Mouse (Mus musculus) lung, embryonic 15.5 days (tissue): Measurements from ENCODE around the gene Nhlrc4. TPM values are rescaled to one million over a fixed set of nuclear protein-coding genes. Genes with fewer than 3 reads are reported as not detected.

Experiments used
- ATAC-seq: fragments of 200-750 bp; cut with Nextera tagmentation; 2 replicates; pipeline ENCODE4 v1.8.0; 2017; ENCODE audit warnings: moderate number of reproducible peaks, borderline replicate concordance; ENCODE audit not compliant: low FRiP score, low TSS enrichment; ENCODE audit errors: extremely low read depth
- H3K27ac ChIP-seq: fragments of 300-500 bp; sonication (generic); 2 replicates; pipeline ENCODE4 v1.5.1; 2015; ENCODE audit warnings: moderate library complexity, mild to moderate bottlenecking, inconsistent platforms
- H3K27me3 ChIP-seq: fragments of 300-500 bp; sonication (generic); 2 replicates; pipeline ENCODE4 v1.6.1; 2015; ENCODE audit warnings: inconsistent platforms
- H3K36me3 ChIP-seq: fragments of 300-500 bp; sonication (generic); 2 replicates; pipeline ENCODE4 v1.6.1; 2015; ENCODE audit warnings: inconsistent platforms
- H3K4me1 ChIP-seq: fragments of 300-500 bp; sonication (generic); 2 replicates; pipeline ENCODE4 v1.6.1; 2015; ENCODE audit warnings: inconsistent platforms
- H3K4me2 ChIP-seq: fragments of 300-500 bp; sonication (generic); 2 replicates; pipeline ENCODE4 v1.6.1; 2015; ENCODE audit warnings: inconsistent platforms, mild to moderate bottlenecking, moderate library complexity
- H3K4me3 ChIP-seq: fragments of 300-500 bp; sonication (generic); 2 replicates; pipeline ENCODE4 v1.5.1; 2015; ENCODE audit warnings: mild to moderate bottlenecking, inconsistent platforms
- H3K9ac ChIP-seq: fragments of 300-500 bp; sonication (generic); 2 replicates; pipeline ENCODE4 v1.6.1; 2015; ENCODE audit warnings: inconsistent platforms
- H3K9me3 ChIP-seq: fragments of 300-500 bp; sonication (generic); 2 replicates; pipeline ENCODE4 v1.6.1; 2016; ENCODE audit warnings: inconsistent platforms
- WGBS: fragments of 180-500 bp; shearing (Covaris S2); methylation state at CpG from one replicate; pipeline ENCODE4 v1.1.7; 2015; 5-methylcytosine and 5-hydroxymethylcytosine counted together
- polyA plus RNA-seq: library from polyadenylated mRNA; unstranded; fragments of >200 nt; fragmentation: Nextera tagmentation; extraction: Ambion mirVana; gene quantifications from 2 replicates; pipeline ENCODE4 v1.2.1, GENCODE M21; 2015

Gene Nhlrc4
- polyA plus RNA-seq, 1 experiment from 2014 or later: 0.51 TPM

GRCm38 (mm10) chr17:25945517-25946155 lies 875 bp upstream of the Nhlrc4 start:
- Histone ChIP-seq H3K27me3 (peaks cover 11% of the 10 kb centered on the region), H3K27ac (no peak overlapping the region), H3K9me3 (no peaks in the 10 kb centered on the region), H3K36me3 (no peaks in the 10 kb centered on the region), H3K9ac (no peak overlapping the region), H3K4me3 (no peak overlapping the region), H3K4me2 (no peak overlapping the region), H3K4me1 (peaks cover 11% of the 10 kb centered on the region)
- ATAC-seq: no peak
- 65% methylated on average over 9 of the region's 9 CpGs for WGBS

GRCm38 (mm10) chr17:25943769-25944168 lies 992 bp downstream of the Nhlrc4 start:
- Histone ChIP-seq H3K4me2 (no peak overlapping the region), H3K4me3 (no peak overlapping the region), H3K27me3 (no peaks in the 10 kb centered on the region), H3K27ac (no peak overlapping the region), H3K4me1 (peaks cover 12% of the 10 kb centered on the region), H3K9me3 (no peaks in the 10 kb centered on the region), H3K36me3 (no peaks in the 10 kb centered on the region; the same call in 1 of the 2 replicates), H3K9ac (no peak overlapping the region)
- 60% methylated on average over 9 of the region's 9 CpGs for WGBS
- ATAC-seq: no peak

GRCm38 (mm10) chr17:25943221-25943620 lies 1.5 kb downstream of the Nhlrc4 start:
- 81% methylated on average over 3 of the region's 3 CpGs for WGBS
- no peak overlapping the region for H3K27ac ChIP-seq

GRCm38 (mm10) chr17:25942597-25943151 lies 2.1 kb downstream of the Nhlrc4 start:
- Histone ChIP-seq H3K27me3 (no peaks in the 10 kb centered on the region), H3K9ac (no peak overlapping the region), H3K36me3 (no peaks in the 10 kb centered on the region; the same call in 1 of the 2 replicates), H3K4me3 (peak overlapping the region; percentile 97; the same call in 1 of the 2 replicates), H3K4me1 (peaks cover 12% of the 10 kb centered on the region), H3K27ac (0 out of 2 replicates have a peak overlapping the region, but pooled peaks have one; percentile 90), H3K9me3 (no peaks in the 10 kb centered on the region), H3K4me2 (peak overlapping the region; percentile 74; the same call in 1 of the 2 replicates)
- ATAC-seq: no peak
- 77% methylated on average over 2 of the region's 2 CpGs for WGBS

More at GRCm38 (mm10) chr17:25943221-25943620, 1.5 kb downstream of the Nhlrc4 start:
- no peak overlapping the region for H3K9ac ChIP-seq
- H3K27me3 ChIP-seq: no peaks in the 10 kb centered on the region
- no peak overlapping the region for H3K4me2 ChIP-seq
- ATAC-seq: no peak
- no peak overlapping the region for H3K4me3 ChIP-seq
- peaks cover 12% of the 10 kb centered on the region for H3K4me1 ChIP-seq
- no peaks in the 10 kb centered on the region for H3K9me3 ChIP-seq
- H3K36me3 ChIP-seq: no peaks in the 10 kb centered on the region; the same call in 1 of the 2 replicates

GRCm38 (mm10) chr17:25941511-25942241 lies 3.1 kb downstream of the Nhlrc4 start:
- ATAC-seq: peak; percentile 43; the same call in 1 of the 2 replicates
- Histone ChIP-seq H3K4me2 (peak overlapping the region; percentile 74), H3K27ac (peak overlapping the region; percentile 90), H3K4me3 (peak overlapping the region; percentile 97), H3K9ac (peak overlapping the region; percentile 99), H3K9me3 (no peaks in the 10 kb centered on the region), H3K36me3 (peaks cover 5% of the 10 kb centered on the region), H3K27me3 (no peaks in the 10 kb centered on the region), H3K4me1 (peaks cover 12% of the 10 kb centered on the region)
- WGBS: 3% methylated on average over 54 of the region's 54 CpGs

- Histone ChIP-seq H3K27ac (no peak overlapping the region), H3K9me3 (no peaks in the 10 kb centered on the region), H3K27me3 (no peaks in the 10 kb centered on the region), H3K4me3 (no peak overlapping the region), H3K4me2 (no peak overlapping the region), H3K36me3 (peaks cover 70% of the 10 kb centered on the region), H3K9ac (no peak overlapping the region), H3K4me1 (no peaks in the 10 kb centered on the region)
- ATAC-seq: no peak
- WGBS: 93% methylated on average over 1 of the region's 1 CpGs
Measured at GRCm38 (mm10) chr17:25934526-25934925, 10.2 kb downstream of the Nhlrc4 start.

GRCm38 (mm10) chr17:25925348-25925747 lies 19.4 kb downstream of the Nhlrc4 start:
- no peak for ATAC-seq
- Histone ChIP-seq H3K9ac (no peak overlapping the region), H3K4me3 (no peak overlapping the region)

GRCm38 (mm10) chr17:25922120-25922519 lies 22.6 kb downstream of the Nhlrc4 start:
- Histone ChIP-seq H3K36me3 (peaks cover 16% of the 10 kb centered on the region), H3K4me3 (no peak overlapping the region), H3K4me1 (peaks cover 22% of the 10 kb centered on the region), H3K9me3 (no peaks in the 10 kb centered on the region), H3K4me2 (no peak overlapping the region), H3K27ac (no peak overlapping the region), H3K9ac (no peak overlapping the region), H3K27me3 (no peaks in the 10 kb centered on the region)
- 67% methylated on average over 5 of the region's 5 CpGs for WGBS
- ATAC-seq: no peak

More at GRCm38 (mm10) chr17:25925348-25925747, 19.4 kb downstream of the Nhlrc4 start:
- peaks cover 6% of the 10 kb centered on the region; the same call in 1 of the 2 replicates for H3K4me1 ChIP-seq
- WGBS: 63% methylated on average over 2 of the region's 2 CpGs
- no peaks in the 10 kb centered on the region for H3K9me3 ChIP-seq
- H3K27ac ChIP-seq: no peak overlapping the region
- no peaks in the 10 kb centered on the region for H3K27me3 ChIP-seq
- peaks cover 39% of the 10 kb centered on the region for H3K36me3 ChIP-seq
- H3K4me2 ChIP-seq: no peak overlapping the region

- Histone ChIP-seq H3K4me3 (peak overlapping the region; percentile 84), H3K9me3 (no peaks in the 10 kb centered on the region), H3K4me1 (peaks cover 22% of the 10 kb centered on the region), H3K4me2 (peak overlapping the region; percentile 85), H3K27ac (peak overlapping the region; percentile 96), H3K27me3 (no peaks in the 10 kb centered on the region), H3K36me3 (peaks cover 5% of the 10 kb centered on the region; the same call in 1 of the 2 replicates), H3K9ac (peak overlapping the region; percentile 56)
- ATAC-seq: peak; percentile 98
- under 1% methylated on average over 40 of the region's 40 CpGs for WGBS
Measured at GRCm38 (mm10) chr17:25919786-25920642, 24.7 kb downstream of the Nhlrc4 start.

- Histone ChIP-seq H3K4me1 (peaks cover 26% of the 10 kb centered on the region), H3K36me3 (peaks cover 5% of the 10 kb centered on the region; the same call in 1 of the 2 replicates), H3K4me2 (peak within 1 kb of the TSS; percentile 85), H3K9me3 (no peaks in the 10 kb centered on the region), H3K9ac (peak within 1 kb of the TSS; percentile 85), H3K27me3 (no peaks in the 10 kb centered on the region), H3K4me3 (peak within 1 kb of the TSS; percentile 84), H3K27ac (peak within 1 kb of the TSS; percentile 96)
- ATAC-seq: no peak
- under 1% methylated on average over 58 of the region's 78 CpGs for WGBS
Measured at GRCm38 (mm10) chr17:25919144-25919785, 25.5 kb downstream of the Nhlrc4 start, which contains the start of gene Rab40c. TSS of gene Rab40c (minus strand) at chr17:25919727.
